Mouse (Mus musculus) midbrain, embryonic 12.5 days (tissue): ENCODE results near the gene Elmo1. TPM values are rescaled to one million over a fixed set of nuclear protein-coding genes. Genes with fewer than 3 reads are reported as not detected.

Experiments
- ATAC-seq: fragments of 200-750 bp; cut with Nextera tagmentation; 2 replicates; pipeline ENCODE4 v1.8.0; 2017; ENCODE audit warnings: low read depth, moderate TSS enrichment, moderate library complexity; ENCODE audit not compliant: low FRiP score
- H3K27ac ChIP-seq: fragments of 300-500 bp; sonication (generic); replicated peaks from 2 replicates; pipeline ENCODE4 v1.5.1; 2016; ENCODE audit warnings: mild to moderate bottlenecking
- H3K27me3 ChIP-seq: fragments of 300-500 bp; sonication (generic); 2 replicates; pipeline ENCODE4 v1.6.1; 2016; ENCODE audit warnings: mild to moderate bottlenecking
- H3K36me3 ChIP-seq: fragments of 300-500 bp; sonication (generic); 2 replicates; pipeline ENCODE4 v1.6.1; 2016
- H3K4me1 ChIP-seq: fragments of 300-500 bp; sonication (generic); 2 replicates; pipeline ENCODE4 v1.6.1; 2016
- H3K4me2 ChIP-seq: fragments of 300-500 bp; sonication (generic); replicated peaks from 2 replicates; pipeline ENCODE4 v1.6.1; 2016; ENCODE audit warnings: mild to moderate bottlenecking, moderate library complexity
- H3K4me3 ChIP-seq: fragments of 300-500 bp; sonication (generic); 2 replicates; pipeline ENCODE4 v1.5.1; 2016; ENCODE audit warnings: mild to moderate bottlenecking
- H3K9ac ChIP-seq: fragments of 300-500 bp; sonication (generic); replicated peaks from 2 replicates; pipeline ENCODE4 v1.6.1; 2016; ENCODE audit warnings: mild to moderate bottlenecking, moderate library complexity
- H3K9me3 ChIP-seq: fragments of 300-500 bp; sonication (generic); 2 replicates; pipeline ENCODE4 v1.6.1; 2016; ENCODE audit warnings: mild to moderate bottlenecking
- WGBS: fragments of 180-500 bp; shearing (Covaris S2); methylation state at CpG from one replicate; pipeline ENCODE4 v1.1.7; 2016; 5-methylcytosine and 5-hydroxymethylcytosine counted together
- polyA plus RNA-seq: library from polyadenylated mRNA; unstranded; fragments of >200 nt; fragmentation: Nextera tagmentation; extraction: Ambion mirVana; gene quantifications from 2 replicates; pipeline ENCODE4 v1.2.1, GENCODE M21; 2016

The Elmo1 gene
- polyA plus RNA-seq, 1 experiment from 2014 or later: 25.5 TPM

DNA sequence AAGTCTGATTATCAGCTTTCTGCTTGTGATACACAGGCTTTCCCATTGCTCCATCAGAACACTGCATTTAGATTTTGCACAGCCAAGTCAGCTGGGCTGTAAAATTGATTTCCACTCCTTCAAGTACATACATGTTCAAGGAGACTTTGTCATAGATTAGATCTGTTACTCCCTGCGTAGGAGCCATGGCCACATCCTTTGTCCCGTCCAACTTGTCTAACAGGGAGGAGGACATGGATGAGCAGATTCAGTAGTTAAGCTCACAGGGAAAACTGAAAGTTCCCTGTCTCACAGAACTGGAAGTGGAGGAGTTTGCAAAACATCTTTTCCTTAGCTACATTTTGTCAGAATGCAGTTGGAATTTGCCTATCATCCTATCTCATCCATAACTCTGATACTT is 484.8 kb downstream of the Elmo1 start:
- Histone ChIP-seq H3K4me1 (no peaks in the 10 kb centered on the region), H3K27me3 (no peaks in the 10 kb centered on the region), H3K9ac (no peak overlapping the region), H3K4me3 (no peak overlapping the region), H3K36me3 (peaks cover 14% of the 10 kb centered on the region; the same call in 1 of the 2 replicates), H3K4me2 (no peak overlapping the region), H3K9me3 (no peaks in the 10 kb centered on the region), H3K27ac (no peak overlapping the region)
- 83% methylated on average over 2 of the region's 2 CpGs for WGBS
- no peak for ATAC-seq

DNA sequence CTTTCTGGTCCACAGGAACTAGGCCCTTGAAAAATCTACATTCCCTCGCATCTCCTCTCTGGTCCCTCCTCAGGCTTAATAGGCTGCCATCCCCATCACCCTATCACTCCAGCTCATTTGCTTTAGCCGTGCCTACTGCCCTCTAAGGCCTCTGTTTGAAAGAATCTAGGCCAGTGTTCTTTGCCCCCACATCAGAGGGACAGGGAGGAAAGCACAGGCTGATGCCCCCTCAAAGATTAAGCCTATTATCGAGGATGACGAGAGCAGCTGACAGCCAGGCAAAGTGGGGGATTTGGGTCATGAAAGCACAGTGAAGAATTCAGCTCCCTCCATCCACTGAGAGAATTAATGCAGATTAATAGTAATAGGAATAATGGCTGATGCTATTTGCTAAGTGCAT is 495.5 kb downstream of the Elmo1 start:
- Histone ChIP-seq H3K27me3 (no peaks in the 10 kb centered on the region), H3K4me1 (peaks cover 5% of the 10 kb centered on the region; the same call in 1 of the 2 replicates), H3K4me2 (no peak overlapping the region), H3K9ac (no peak overlapping the region), H3K27ac (no peak overlapping the region), H3K9me3 (no peaks in the 10 kb centered on the region), H3K4me3 (no peak overlapping the region), H3K36me3 (no peaks in the 10 kb centered on the region)
- 38% methylated on average over 4 of the region's 4 CpGs for WGBS
- peak; percentile 44; the same call in 1 of the 2 replicates for ATAC-seq

DNA sequence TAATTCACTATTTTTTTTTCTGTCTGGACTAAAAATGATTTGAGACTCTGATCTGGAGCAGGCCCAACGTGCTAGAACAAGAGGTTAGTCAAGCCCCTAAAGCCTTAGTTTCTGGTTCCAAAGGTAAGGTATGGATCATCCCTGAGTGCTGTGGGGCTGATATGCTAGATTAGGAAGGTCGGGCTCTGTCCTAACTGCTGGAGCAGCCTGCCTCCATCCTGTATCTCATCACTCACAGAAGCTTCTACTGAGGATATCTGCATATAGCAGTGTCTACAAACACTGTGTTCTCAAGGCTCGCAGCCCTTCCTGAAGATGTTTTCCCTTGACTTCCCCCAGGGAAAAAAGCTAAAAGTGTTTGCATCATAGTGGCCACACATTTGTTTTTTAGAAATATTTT is 496.1 kb downstream of the Elmo1 start:
- WGBS: 83% methylated on average over 3 of the region's 3 CpGs
- no peak for ATAC-seq
- Histone ChIP-seq H3K36me3 (no peaks in the 10 kb centered on the region), H3K9me3 (no peaks in the 10 kb centered on the region), H3K27ac (no peak overlapping the region), H3K4me3 (no peak overlapping the region), H3K27me3 (no peaks in the 10 kb centered on the region), H3K4me1 (peaks cover 5% of the 10 kb centered on the region; the same call in 1 of the 2 replicates), H3K4me2 (no peak overlapping the region), H3K9ac (no peak overlapping the region)

DNA sequence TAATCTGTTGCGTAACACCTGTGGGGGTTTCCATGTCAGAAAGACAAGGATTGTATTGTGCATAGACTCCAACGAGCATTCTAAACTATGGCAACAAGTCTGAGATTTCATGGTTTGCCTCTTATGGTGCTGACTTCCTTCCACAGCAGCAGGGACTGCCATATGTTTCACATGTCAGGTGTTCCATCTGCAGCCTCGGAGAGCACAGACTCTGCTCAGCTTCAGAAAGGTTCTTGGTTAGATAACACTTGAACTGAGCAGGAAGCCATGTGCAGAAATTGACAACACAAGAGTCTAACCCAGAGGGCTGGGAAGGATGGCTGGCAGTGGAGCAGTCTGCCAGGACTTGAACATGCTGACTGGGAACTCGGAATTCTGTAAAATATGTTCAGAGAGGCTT is 500.6 kb downstream of the Elmo1 start:
- Histone ChIP-seq H3K9me3 (no peaks in the 10 kb centered on the region), H3K4me2 (no peak overlapping the region), H3K27me3 (no peaks in the 10 kb centered on the region), H3K27ac (no peak overlapping the region), H3K4me3 (no peak overlapping the region), H3K4me1 (no peaks in the 10 kb centered on the region), H3K9ac (no peak overlapping the region), H3K36me3 (no peaks in the 10 kb centered on the region)
- 86% methylated on average over 4 of the region's 4 CpGs for WGBS
- ATAC-seq: no peak

DNA sequence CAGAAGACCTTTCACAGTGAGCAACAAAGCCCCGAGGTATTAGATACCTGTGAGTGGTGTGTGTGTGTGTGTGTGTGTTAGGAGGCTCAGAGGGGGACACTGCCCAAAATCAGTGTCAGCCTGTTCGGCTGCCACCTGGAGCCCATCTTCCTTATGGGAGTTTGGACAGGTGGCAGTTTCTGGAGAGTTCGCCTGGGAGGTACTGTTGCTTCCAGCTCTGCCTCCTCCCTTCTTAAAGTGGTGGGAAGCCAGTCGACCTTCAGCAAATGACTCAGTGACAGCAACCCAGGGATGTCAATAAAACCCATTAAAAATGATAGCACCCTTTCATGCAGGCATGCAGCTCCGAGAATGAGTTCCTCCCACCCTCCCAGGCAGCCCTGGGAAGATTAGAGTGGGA is 506.9 kb downstream of the Elmo1 start:
- Histone ChIP-seq H3K4me2 (no peak overlapping the region), H3K4me3 (no peak overlapping the region), H3K4me1 (no peaks in the 10 kb centered on the region), H3K9ac (no peak overlapping the region), H3K9me3 (no peaks in the 10 kb centered on the region), H3K27ac (no peak overlapping the region), H3K27me3 (no peaks in the 10 kb centered on the region), H3K36me3 (no peaks in the 10 kb centered on the region)
- WGBS: 83% methylated on average over 5 of the region's 5 CpGs
- no peak for ATAC-seq

DNA sequence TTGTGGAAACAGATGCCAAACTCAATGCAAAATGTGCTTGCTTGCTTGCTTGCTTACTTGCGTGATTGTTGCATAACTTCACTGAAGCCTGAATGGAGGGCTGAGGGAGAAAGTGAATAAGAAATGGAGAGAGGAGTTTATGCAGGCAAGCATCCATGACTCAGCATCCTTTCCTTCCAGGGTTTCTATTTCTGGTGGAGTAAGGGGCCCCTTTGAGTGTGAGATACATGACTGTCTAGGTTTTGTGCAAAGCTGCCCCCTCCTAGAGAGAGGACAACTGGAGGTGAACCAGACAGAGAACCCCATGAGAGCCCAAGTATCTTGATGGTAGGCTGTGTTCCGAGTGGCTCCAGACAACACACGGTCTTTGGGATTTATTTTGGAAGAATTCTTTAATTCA is 508.2 kb downstream of the Elmo1 start:
- 97% methylated on average over 3 of the region's 3 CpGs for WGBS

DNA sequence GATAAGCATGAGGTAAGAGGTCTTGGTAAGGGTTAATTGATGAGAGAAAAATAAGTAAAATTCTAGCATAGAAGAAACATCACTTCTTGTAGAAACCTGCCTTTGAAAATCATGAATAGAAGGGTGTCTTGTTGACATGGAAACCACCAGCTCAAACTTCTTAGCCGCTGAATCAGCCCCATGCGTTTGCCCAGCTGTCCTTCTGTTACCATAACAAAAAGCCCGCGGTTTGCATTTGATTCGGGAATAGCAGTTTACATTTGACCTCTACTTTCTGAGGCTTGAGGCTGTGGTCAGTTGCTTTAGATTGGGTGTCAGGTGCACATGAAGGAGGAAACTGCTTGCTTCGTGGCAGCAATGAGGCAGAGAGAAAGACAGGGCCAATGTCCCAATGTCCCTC is 509.9 kb downstream of the Elmo1 start:
- Histone ChIP-seq H3K27me3 (no peaks in the 10 kb centered on the region), H3K4me1 (no peaks in the 10 kb centered on the region), H3K36me3 (no peaks in the 10 kb centered on the region), H3K4me3 (no peak overlapping the region), H3K27ac (no peak overlapping the region), H3K4me2 (no peak overlapping the region), H3K9ac (no peak overlapping the region), H3K9me3 (no peaks in the 10 kb centered on the region)
- WGBS: 14% methylated on average over 6 of the region's 6 CpGs
- ATAC-seq: no peak

More for the DNA sequence above, 508.2 kb downstream of the Elmo1 start:
- Histone ChIP-seq H3K9me3 (no peaks in the 10 kb centered on the region), H3K4me3 (no peak overlapping the region), H3K27me3 (no peaks in the 10 kb centered on the region), H3K4me1 (no peaks in the 10 kb centered on the region), H3K27ac (no peak overlapping the region), H3K9ac (no peak overlapping the region), H3K36me3 (no peaks in the 10 kb centered on the region), H3K4me2 (no peak overlapping the region)
- no peak for ATAC-seq

DNA sequence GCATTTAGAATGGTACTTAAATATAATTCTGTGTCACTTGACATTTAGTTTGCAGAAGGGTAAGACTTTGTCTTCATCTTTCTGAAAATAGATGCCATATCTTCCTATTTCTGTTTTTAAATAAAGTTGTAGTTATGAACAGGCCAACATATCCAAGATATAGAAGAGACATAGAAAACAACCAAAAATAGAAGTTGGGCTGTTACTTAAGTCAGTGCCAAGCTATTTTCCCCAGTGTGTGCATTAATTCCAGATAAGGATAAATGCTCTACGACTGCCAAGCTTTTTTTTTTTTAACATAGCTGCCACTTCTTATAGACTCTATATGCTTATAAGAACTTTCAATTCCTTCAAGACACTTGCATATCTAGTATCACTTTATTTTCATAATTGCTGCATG is 511.0 kb downstream of the Elmo1 start:
- Histone ChIP-seq H3K36me3 (no peaks in the 10 kb centered on the region), H3K27me3 (no peaks in the 10 kb centered on the region), H3K4me2 (no peak overlapping the region), H3K4me3 (no peak overlapping the region), H3K9me3 (no peaks in the 10 kb centered on the region), H3K4me1 (no peaks in the 10 kb centered on the region), H3K9ac (no peak overlapping the region), H3K27ac (no peak overlapping the region)
- no peak for ATAC-seq
- WGBS: 71% methylated on average over 1 of the region's 1 CpGs

DNA sequence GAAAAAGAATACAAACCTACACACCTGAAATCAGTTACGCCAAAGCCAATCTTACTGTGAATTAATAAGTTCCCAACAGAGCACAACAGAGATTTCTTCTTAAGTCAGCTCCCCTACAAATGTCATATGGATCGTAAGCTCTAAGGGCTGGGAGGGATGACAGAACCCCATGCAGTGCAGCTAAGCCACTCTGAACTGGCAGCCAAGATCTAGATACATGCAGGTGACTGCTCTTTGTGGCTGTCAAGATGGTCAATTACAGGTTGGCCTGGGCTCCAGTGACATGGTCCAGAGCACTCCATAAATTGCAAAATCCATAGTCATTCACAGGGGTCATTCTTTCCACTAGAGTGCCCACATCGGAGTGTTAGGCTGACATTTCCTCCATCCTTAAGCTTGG is 516.5 kb downstream of the Elmo1 start:
- no peak overlapping the region for H3K9ac ChIP-seq
- H3K36me3 ChIP-seq: no peaks in the 10 kb centered on the region
- H3K4me3 ChIP-seq: no peak overlapping the region
- H3K27me3 ChIP-seq: no peaks in the 10 kb centered on the region; the same call in 1 of the 2 replicates
- H3K4me2 ChIP-seq: no peak overlapping the region
- no peaks in the 10 kb centered on the region for H3K9me3 ChIP-seq
- peaks cover 11% of the 10 kb centered on the region for H3K4me1 ChIP-seq
- WGBS: 77% methylated on average over 3 of the region's 3 CpGs
- no peak overlapping the region for H3K27ac ChIP-seq
- ATAC-seq: no peak

DNA sequence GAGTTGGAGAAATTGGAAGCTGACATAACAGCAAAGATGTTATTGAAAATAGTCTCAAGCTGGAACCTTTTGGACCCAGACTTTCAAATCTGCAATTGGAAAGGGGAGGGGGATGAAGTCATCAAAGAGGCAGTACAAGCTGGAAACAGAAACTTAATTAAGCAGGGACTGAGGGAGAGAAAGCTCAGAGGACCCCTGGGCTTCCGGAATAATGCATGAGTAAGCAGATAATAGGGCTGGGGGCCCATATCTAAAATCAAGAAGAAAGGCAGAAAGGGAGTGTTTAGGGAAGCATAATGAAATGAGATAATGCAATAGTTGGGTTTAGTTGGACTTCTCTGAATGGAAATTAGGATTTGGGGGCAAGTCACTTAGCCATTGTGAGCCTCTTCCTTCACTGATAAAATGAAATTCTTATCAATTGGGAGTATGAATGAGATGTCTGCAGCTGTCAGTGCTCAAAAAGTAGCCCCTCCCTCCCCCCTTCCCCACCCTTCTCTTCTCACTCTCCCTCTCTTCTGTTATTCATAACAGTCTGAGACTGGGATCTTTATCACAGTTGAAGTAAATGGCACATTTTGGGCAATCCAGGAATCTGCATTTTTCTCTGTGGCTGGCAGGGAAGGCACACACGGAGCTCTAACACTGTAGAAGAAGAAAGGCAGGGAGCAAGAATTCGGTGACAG is 518.8 kb downstream of the Elmo1 start:
- H3K27me3 ChIP-seq: peaks cover 1% of the 10 kb centered on the region
- 7% methylated on average over 3 of the region's 3 CpGs for WGBS

DNA sequence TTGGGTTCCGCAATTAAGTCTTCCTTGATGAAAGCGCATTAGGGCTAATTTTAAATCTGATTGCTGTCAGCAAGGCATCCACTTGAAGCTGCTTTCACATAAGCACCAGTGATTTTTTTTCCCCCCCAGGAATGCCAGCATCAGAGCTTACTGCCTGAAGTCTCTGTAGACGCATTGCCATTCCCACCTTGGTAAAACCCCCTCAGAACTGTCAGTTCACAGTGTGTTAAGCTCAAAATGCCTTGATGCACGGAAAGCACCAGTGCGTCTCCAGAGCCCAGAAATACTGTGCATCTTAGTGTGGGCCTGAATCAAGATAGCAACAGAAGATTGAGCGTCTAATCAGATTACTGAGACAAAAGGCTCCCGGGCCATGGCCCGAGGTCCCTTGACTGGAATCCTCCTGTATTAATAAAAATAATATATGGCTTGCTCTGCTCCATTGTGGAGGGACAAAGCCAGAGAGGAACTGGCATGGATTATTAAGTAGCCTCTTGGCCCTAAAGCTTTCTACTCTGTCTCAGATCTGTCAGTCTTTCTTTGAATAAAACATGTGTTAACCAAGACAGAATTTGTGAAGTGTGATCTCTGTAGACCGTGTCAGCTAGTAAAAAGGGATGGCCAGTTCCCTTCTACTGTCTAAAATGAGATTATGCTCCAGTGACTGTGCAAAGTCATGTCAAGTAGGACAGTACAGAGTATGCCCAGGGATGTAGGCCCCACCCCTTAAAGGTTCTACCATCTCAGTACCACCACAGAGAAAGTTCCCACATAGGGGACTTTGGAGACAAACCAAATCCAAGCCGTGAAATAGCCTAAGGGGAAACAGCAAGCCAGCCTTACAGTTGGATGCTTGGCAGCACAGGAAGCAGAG is 525.4 kb downstream of the Elmo1 start:
- peak; percentile 78 for ATAC-seq
- H3K27me3 ChIP-seq: peaks cover 3% of the 10 kb centered on the region
- 0 out of 2 replicates have a peak overlapping the region, but pooled peaks have one; percentile 35 for H3K27ac ChIP-seq
- H3K36me3 ChIP-seq: no peaks in the 10 kb centered on the region
- H3K9ac ChIP-seq: no peak overlapping the region
- peaks cover 10% of the 10 kb centered on the region; the same call in 1 of the 2 replicates for H3K4me1 ChIP-seq
- WGBS: 36% methylated on average over 10 of the region's 10 CpGs
- H3K4me3 ChIP-seq: no peak overlapping the region
- no peaks in the 10 kb centered on the region for H3K9me3 ChIP-seq
- H3K4me2 ChIP-seq: no peak overlapping the region

More for the DNA sequence above, 518.8 kb downstream of the Elmo1 start:
- H3K27ac ChIP-seq: no peak overlapping the region
- no peaks in the 10 kb centered on the region for H3K36me3 ChIP-seq
- H3K4me3 ChIP-seq: no peak overlapping the region
- peak; percentile 81 for ATAC-seq
- H3K4me1 ChIP-seq: peaks cover 14% of the 10 kb centered on the region
- H3K4me2 ChIP-seq: no peak overlapping the region
- no peak overlapping the region for H3K9ac ChIP-seq
- H3K9me3 ChIP-seq: no peaks in the 10 kb centered on the region

DNA sequence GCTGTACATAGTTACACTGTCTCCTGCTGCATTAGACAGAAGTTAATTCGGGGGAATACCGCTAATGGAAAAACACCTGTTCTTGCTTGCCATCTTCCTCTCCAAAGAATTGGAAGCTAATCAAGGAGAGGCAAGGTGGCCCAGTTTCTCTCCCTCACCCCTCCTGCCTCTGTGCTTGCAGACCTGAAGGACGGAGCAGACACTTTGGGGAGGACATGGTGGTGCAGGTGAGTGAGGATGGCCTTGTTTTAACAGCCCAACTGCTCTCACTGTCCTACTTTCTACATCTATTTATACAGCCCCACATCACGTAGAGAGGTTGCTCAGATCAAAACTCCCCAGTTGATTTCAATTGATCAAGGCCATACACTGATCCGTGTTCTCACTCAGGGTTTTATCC is 529.5 kb downstream of the Elmo1 start:
- Histone ChIP-seq H3K27ac (no peak overlapping the region), H3K9ac (no peak overlapping the region), H3K9me3 (no peaks in the 10 kb centered on the region), H3K27me3 (no peaks in the 10 kb centered on the region), H3K4me3 (no peak overlapping the region), H3K36me3 (no peaks in the 10 kb centered on the region), H3K4me2 (no peak overlapping the region), H3K4me1 (peaks cover 7% of the 10 kb centered on the region; the same call in 1 of the 2 replicates)
- 84% methylated on average over 5 of the region's 5 CpGs for WGBS
- ATAC-seq: no peak
